Mouse (Mus musculus) mammary gland, adult 2 months (tissue): ENCODE data around the gene Vmn2r48. TPM values are rescaled to one million over a fixed set of nuclear protein-coding genes. Genes with fewer than 3 reads are reported as not detected.

ENCODE experiments used
- polyA plus RNA-seq: library from polyadenylated mRNA; depleted of rRNA; stranded (reverse); fragments of >200 nt; gene quantifications from 2 replicates; pipeline ENCODE4 v1.2.3, GENCODE M21; 2012; ENCODE audit warnings: low replicate concordance; rRNA removed

Vmn2r48 gene
- not detected in 2 replicates for polyA plus RNA-seq

DNA sequence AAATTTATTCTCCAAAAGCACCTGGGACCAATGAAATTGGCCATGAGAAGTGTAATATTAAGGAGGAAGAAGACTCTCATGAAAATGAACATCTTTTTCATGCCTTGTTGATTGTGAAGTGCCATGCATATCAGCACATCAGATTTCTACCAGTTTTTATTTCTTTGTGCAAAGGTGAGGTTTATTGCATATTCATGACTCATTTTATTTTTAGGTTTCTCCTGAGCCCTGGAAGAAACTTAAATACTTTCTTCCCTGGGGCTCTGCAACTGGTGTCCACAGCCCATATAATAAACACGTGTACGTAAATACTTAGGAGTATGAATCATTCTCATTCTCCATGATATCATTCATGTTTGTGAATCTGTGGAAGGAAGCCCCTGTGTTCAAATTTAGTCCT lies at the start of gene Vmn2r48:
Gene Vmn2r48, minus strand, starts transcription at position 101 of the 400 bp plus-strand sequence.

DNA sequence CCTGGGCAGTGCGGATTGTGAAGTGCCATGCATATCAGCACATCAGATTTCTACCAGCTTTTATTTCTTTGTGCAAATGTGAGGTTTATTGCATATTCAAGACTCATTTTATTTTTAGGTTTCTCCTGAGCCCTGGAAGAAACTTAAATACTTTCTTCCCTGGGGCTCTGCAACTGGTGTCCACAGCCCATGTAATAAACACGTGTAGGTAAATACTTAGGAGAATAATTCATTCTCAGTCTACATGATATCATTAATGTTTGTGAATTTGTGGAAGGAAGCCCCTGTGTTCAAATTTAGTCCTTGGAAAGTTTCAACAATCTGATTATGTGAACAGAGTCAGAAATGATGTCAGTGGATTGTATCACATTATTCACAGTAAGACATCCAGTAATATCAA lies 38.8 kb upstream of the Vmn2r48 start, which contains the start of gene Vmn2r49:
Gene Vmn2r49, minus strand, starts transcription at position 101 of the 400 bp plus-strand sequence.

Other genes starting within 250 kb of the Vmn2r48 start
- not detected in 2 replicates for gene Vmn2r46, start 183.0 kb downstream of the Vmn2r48 start, polyA plus RNA-seq
- gene Vmn2r47, start 112.3 kb downstream of the Vmn2r48 start, polyA plus RNA-seq: not detected in 2 replicates
- not detected in 2 replicates for gene Vmn2r49, start 38.7 kb upstream of the Vmn2r48 start, polyA plus RNA-seq
- not detected in 2 replicates for gene Vmn2r50, start 99.7 kb upstream of the Vmn2r48 start, polyA plus RNA-seq
- not detected in 2 replicates for gene Vmn2r51, start 152.2 kb upstream of the Vmn2r48 start, polyA plus RNA-seq
- not detected in 2 replicates for gene Vmn2r52, start 223.0 kb upstream of the Vmn2r48 start, polyA plus RNA-seq